Mouse (Mus musculus) intestine, embryonic 14.5 days (tissue): ENCODE data around the gene Glo1. TPM values are rescaled to one million over a fixed set of nuclear protein-coding genes. Genes with fewer than 3 reads are reported as not detected.

Experiments
- ATAC-seq: fragments of 200-750 bp; cut with Nextera tagmentation; replicated peaks from 2 replicates; pipeline ENCODE4 v1.8.0; 2017; ENCODE audit warnings: low read depth, moderate number of reproducible peaks, moderate TSS enrichment, moderate library complexity; ENCODE audit not compliant: low FRiP score, low TSS enrichment
- DNase-seq: peaks from one replicate; pipeline ENCODE4 v3.0.0-alpha.2; 2018; ENCODE audit warnings: low spot score
- H3K27ac ChIP-seq: fragments of 300-500 bp; sonication (generic); 2 replicates; pipeline ENCODE4 v1.5.1; 2014; ENCODE audit warnings: low read depth, mild to moderate bottlenecking, control low read depth
- H3K27me3 ChIP-seq: fragments of 300-500 bp; sonication (generic); replicated peaks from 2 replicates; pipeline ENCODE4 v1.6.1; 2014; ENCODE audit warnings: low read length, control low read depth; ENCODE audit not compliant: control insufficient read depth, insufficient read depth
- H3K36me3 ChIP-seq: fragments of 300-500 bp; sonication (generic); 2 replicates; pipeline ENCODE4 v1.6.1; 2014; ENCODE audit warnings: low read length, control low read depth; ENCODE audit not compliant: control insufficient read depth, insufficient read depth
- H3K4me1 ChIP-seq: fragments of 300-500 bp; sonication (generic); replicated peaks from 2 replicates; pipeline ENCODE4 v1.6.1; 2014; ENCODE audit warnings: low read length, control low read depth, mixed read lengths; ENCODE audit not compliant: control insufficient read depth, insufficient read depth
- H3K4me2 ChIP-seq: fragments of 300-500 bp; sonication (generic); 2 replicates; pipeline ENCODE4 v1.6.1; 2014; ENCODE audit warnings: low read length
- H3K4me3 ChIP-seq: fragments of 300-500 bp; sonication (generic); 2 replicates; pipeline ENCODE4 v1.5.1; 2014; ENCODE audit warnings: low read depth, low read length, control low read depth, mixed read lengths
- H3K9ac ChIP-seq: fragments of 300-500 bp; sonication (generic); 2 replicates; pipeline ENCODE4 v1.6.1; 2014; ENCODE audit warnings: mild to moderate bottlenecking, low read length
- H3K9me3 ChIP-seq: fragments of 300-500 bp; sonication (generic); 2 replicates; pipeline ENCODE4 v1.6.1; 2016; ENCODE audit warnings: low read length, control low read depth; ENCODE audit not compliant: control insufficient read depth
- WGBS: fragments of 180-500 bp; shearing (Covaris S2); extraction: QIAGEN DNeasy Blood & Tissue Kit; methylation state at CpG from one replicate; pipeline ENCODE4 v1.1.7; 2014; 5-methylcytosine and 5-hydroxymethylcytosine counted together
- polyA plus RNA-seq: library from polyadenylated mRNA; unstranded; fragments of >200 nt; fragmentation: Nextera tagmentation; extraction: Ambion mirVana; gene quantifications from 2 replicates; pipeline ENCODE4 v1.2.1, GENCODE M21; 2014

The Glo1 gene
- polyA plus RNA-seq, 1 experiment from 2014 or later: 233 TPM

- Histone ChIP-seq H3K36me3 (no peaks in the 10 kb centered on the region), H3K27me3 (no peaks in the 10 kb centered on the region), H3K27ac (no peak overlapping the region), H3K4me3 (no peak overlapping the region), H3K4me2 (no peak overlapping the region), H3K9me3 (0 out of 2 replicates have a peak, but pooled peaks cover 3% of the 10 kb centered on the region), H3K9ac (no peak overlapping the region), H3K4me1 (peaks cover 21% of the 10 kb centered on the region)
- no peak for DNase-seq
- ATAC-seq: no peak
- 92% methylated on average over 5 of the region's 5 CpGs for WGBS
Measured at GRCm38 (mm10) chr17:30609980-30610307, 16.7 kb downstream of the Glo1 start.

- WGBS: 78% methylated on average over 16 of the region's 16 CpGs
- ATAC-seq (no peak), DNase-seq (no peak)
- H3K9ac ChIP-seq: no peak overlapping the region
- H3K9me3 ChIP-seq: 0 out of 2 replicates have a peak, but pooled peaks cover 3% of the 10 kb centered on the region
- H3K27ac ChIP-seq: no peak overlapping the region
- H3K4me1 ChIP-seq: peaks cover 21% of the 10 kb centered on the region
- H3K4me2 ChIP-seq: no peak overlapping the region
- no peak overlapping the region for H3K4me3 ChIP-seq
- H3K27me3 ChIP-seq: no peaks in the 10 kb centered on the region
- H3K36me3 ChIP-seq: no peaks in the 10 kb centered on the region
Measured at GRCm38 (mm10) chr17:30609305-30609979, 17.2 kb downstream of the Glo1 start.

GRCm38 (mm10) chr17:30607909-30608495, 18.7 kb downstream of the Glo1 start:
- H3K9ac ChIP-seq: no peak overlapping the region
- H3K27ac ChIP-seq: no peak overlapping the region
- H3K9me3 ChIP-seq: 0 out of 2 replicates have a peak, but pooled peaks cover 3% of the 10 kb centered on the region
- no peak overlapping the region for H3K4me2 ChIP-seq
- no peaks in the 10 kb centered on the region for H3K27me3 ChIP-seq
- DNase-seq (no peak), ATAC-seq (no peak)
- H3K4me3 ChIP-seq: no peak overlapping the region
- H3K4me1 ChIP-seq: peaks cover 21% of the 10 kb centered on the region
- 73% methylated on average over 8 of the region's 8 CpGs for WGBS
- peaks cover 9% of the 10 kb centered on the region for H3K36me3 ChIP-seq

- DNase-seq (no peak), ATAC-seq (no peak)
- no peak overlapping the region for H3K4me2 ChIP-seq
- WGBS: 87% methylated on average over 7 of the region's 7 CpGs
- peaks cover 21% of the 10 kb centered on the region for H3K4me1 ChIP-seq
- H3K27me3 ChIP-seq: no peaks in the 10 kb centered on the region
- peaks cover 15% of the 10 kb centered on the region for H3K36me3 ChIP-seq
- 0 out of 2 replicates have a peak, but pooled peaks cover 3% of the 10 kb centered on the region for H3K9me3 ChIP-seq
- H3K27ac ChIP-seq: no peak overlapping the region
- H3K9ac ChIP-seq: no peak overlapping the region
- no peak overlapping the region for H3K4me3 ChIP-seq
Measured at GRCm38 (mm10) chr17:30607330-30607729, 19.3 kb downstream of the Glo1 start.

- Histone ChIP-seq H3K4me2 (no peak overlapping the region), H3K36me3 (peaks cover 22% of the 10 kb centered on the region), H3K27me3 (no peaks in the 10 kb centered on the region), H3K4me3 (no peak overlapping the region), H3K27ac (no peak overlapping the region), H3K4me1 (peaks cover 21% of the 10 kb centered on the region), H3K9ac (no peak overlapping the region), H3K9me3 (0 out of 2 replicates have a peak, but pooled peaks cover 3% of the 10 kb centered on the region)
- ATAC-seq (no peak; the same call in 1 of the 2 replicates), DNase-seq (no peak)
- WGBS: 87% methylated on average over 8 of the region's 8 CpGs
Measured at GRCm38 (mm10) chr17:30606634-30607081, 20.0 kb downstream of the Glo1 start.

GRCm38 (mm10) chr17:30606206-30606605, 20.5 kb downstream of the Glo1 start:
- Histone ChIP-seq H3K9me3 (0 out of 2 replicates have a peak, but pooled peaks cover 3% of the 10 kb centered on the region), H3K36me3 (peaks cover 25% of the 10 kb centered on the region), H3K4me3 (no peak overlapping the region), H3K9ac (no peak overlapping the region), H3K4me1 (peaks cover 16% of the 10 kb centered on the region), H3K27me3 (no peaks in the 10 kb centered on the region), H3K4me2 (no peak overlapping the region), H3K27ac (no peak overlapping the region)
- DNase-seq (no peak), ATAC-seq (no peak)
- WGBS: 91% methylated on average over 11 of the region's 11 CpGs

- Histone ChIP-seq H3K36me3 (peaks cover 36% of the 10 kb centered on the region), H3K4me2 (no peak overlapping the region), H3K4me1 (peaks cover 14% of the 10 kb centered on the region), H3K9ac (no peak overlapping the region), H3K27me3 (no peaks in the 10 kb centered on the region), H3K9me3 (0 out of 2 replicates have a peak, but pooled peaks cover 3% of the 10 kb centered on the region), H3K27ac (no peak overlapping the region), H3K4me3 (no peak overlapping the region)
- 90% methylated on average over 5 of the region's 5 CpGs for WGBS
- DNase-seq (no peak), ATAC-seq (no peak)
Measured at GRCm38 (mm10) chr17:30605001-30605400, 21.7 kb downstream of the Glo1 start.

- H3K9ac ChIP-seq: no peak overlapping the region
- ATAC-seq (no peak), DNase-seq (no peak)
- peaks cover 8% of the 10 kb centered on the region for H3K4me1 ChIP-seq
- no peaks in the 10 kb centered on the region for H3K27me3 ChIP-seq
- no peak overlapping the region for H3K4me3 ChIP-seq
- H3K36me3 ChIP-seq: peaks cover 38% of the 10 kb centered on the region
- no peaks in the 10 kb centered on the region for H3K9me3 ChIP-seq
- no peak overlapping the region for H3K27ac ChIP-seq
- WGBS: 94% methylated on average over 6 of the region's 6 CpGs
- no peak overlapping the region for H3K4me2 ChIP-seq
Measured at GRCm38 (mm10) chr17:30604296-30604695, 22.4 kb downstream of the Glo1 start.

- no peak for DNase-seq
- no peaks in the 10 kb centered on the region for H3K9me3 ChIP-seq
- no peak for ATAC-seq
- H3K4me2 ChIP-seq: no peak overlapping the region
- peaks cover 59% of the 10 kb centered on the region for H3K36me3 ChIP-seq
- H3K27me3 ChIP-seq: no peaks in the 10 kb centered on the region
- no peak overlapping the region for H3K27ac ChIP-seq
- H3K4me3 ChIP-seq: no peak overlapping the region
- 88% methylated on average over 14 of the region's 14 CpGs for WGBS
- no peak overlapping the region for H3K9ac ChIP-seq
- no peaks in the 10 kb centered on the region for H3K4me1 ChIP-seq
Measured at GRCm38 (mm10) chr17:30602175-30602574, 24.5 kb downstream of the Glo1 start.
